ENCODE assay signal across 29 mouse cellular contexts in genomic region chr11:23372032-23372431, GRCm38 (mm10).
"Had no signal": no experiment of that assay in that cellular context is flagged by ENCODE, and none has a peak within 500 bp of the region (broad histone marks: within the 10 kb centered on the region; RNA-seq: fewer than 3 reads in every experiment).

No protein-coding gene starts in this region.

- ATAC-seq: lung, postnatal 0 days; midbrain, embryonic 13.5 days; midbrain, embryonic 15.5 days; midbrain, embryonic 16.5 days had no signal

- H3K27me3 ChIP-seq: limb, embryonic 12.5 days; limb, embryonic 13.5 days; limb, embryonic 15.5 days; liver, embryonic 13.5 days; liver, embryonic 15.5 days; lung, embryonic 15.5 days; megakaryocyte, embryonic 14.5 days; midbrain, embryonic 12.5 days; midbrain, embryonic 13.5 days; midbrain, embryonic 15.5 days had no signal

- H3K9ac ChIP-seq: limb, embryonic 12.5 days; limb, embryonic 13.5 days; limb, embryonic 15.5 days; liver, embryonic 13.5 days; liver, embryonic 14.5 days; liver, embryonic 15.5 days; lung, embryonic 14.5 days; lung, embryonic 15.5 days; midbrain, embryonic 12.5 days; midbrain, embryonic 13.5 days; midbrain, embryonic 15.5 days had no signal

- H3K9me3 ChIP-seq: limb, embryonic 10.5 days; limb, embryonic 12.5 days; limb, embryonic 13.5 days; limb, embryonic 15.5 days; liver, embryonic 13.5 days; liver, embryonic 15.5 days; lung, embryonic 15.5 days; megakaryocyte, embryonic 14.5 days; midbrain, embryonic 10.5 days; midbrain, embryonic 12.5 days; midbrain, embryonic 13.5 days; midbrain, embryonic 15.5 days had no signal

- H3K27ac ChIP-seq: left cerebral cortex, adult 2 months; limb, embryonic 10.5 days; limb, embryonic 12.5 days; limb, embryonic 13.5 days; limb, embryonic 15.5 days; liver, embryonic 13.5 days; liver, embryonic 14.5 days; liver, embryonic 15.5 days; lung, embryonic 15.5 days; macrophage; midbrain, embryonic 10.5 days; midbrain, embryonic 12.5 days; midbrain, embryonic 13.5 days; midbrain, embryonic 15.5 days had no signal

- H3K4me3 ChIP-seq: left cerebral cortex, adult 2 months; limb, embryonic 10.5 days; limb, embryonic 12.5 days; limb, embryonic 13.5 days; limb, embryonic 15.5 days; liver, embryonic 13.5 days; liver, embryonic 15.5 days; lung, embryonic 15.5 days; megakaryocyte, embryonic 14.5 days; midbrain, embryonic 10.5 days; midbrain, embryonic 12.5 days; midbrain, embryonic 13.5 days; midbrain, embryonic 15.5 days; myocyte had no signal

- DNase-seq: left cerebral cortex, postnatal 4 days; liver; liver, embryonic 13.5 days; lung, adult 18-20 months; lung, adult 2 months; lung, embryonic 14.5 days; lung, postnatal 10 days; lung, postnatal 14 days; lung, postnatal 36 days; lung, postnatal 4 days; midbrain, embryonic 14.5 days had no signal

- H3K4me1 ChIP-seq: limb, embryonic 10.5 days; limb, embryonic 12.5 days; limb, embryonic 13.5 days; limb, embryonic 15.5 days; liver, embryonic 13.5 days; liver, embryonic 15.5 days; lung, embryonic 15.5 days; megakaryocyte, embryonic 14.5 days; midbrain, embryonic 10.5 days; midbrain, embryonic 12.5 days; midbrain, embryonic 13.5 days; midbrain, embryonic 15.5 days had no signal

- H3K4me2 ChIP-seq: limb, embryonic 12.5 days; limb, embryonic 13.5 days; limb, embryonic 15.5 days; liver, embryonic 13.5 days; liver, embryonic 15.5 days; lung, embryonic 14.5 days; lung, embryonic 15.5 days; midbrain, embryonic 11.5 days; midbrain, embryonic 12.5 days; midbrain, embryonic 13.5 days; midbrain, embryonic 15.5 days had no signal
